Mouse (Mus musculus) heart, adult 2 months (tissue): ENCODE measurements around the gene Tmem204. TPM values are rescaled to one million over a fixed set of nuclear protein-coding genes. Genes with fewer than 3 reads are reported as not detected.

Experiments
- DNase-seq, 2 experiments: peaks; one replicate each; pipeline ENCODE4 v3.0.0; 2021
- H3K27ac ChIP-seq: fragments of 200-600 bp; 2 replicates; pipeline ENCODE4 v1.8.1; 2022
- H3K27me3 ChIP-seq: fragments of 200-500 bp; 2 replicates; pipeline ENCODE4 v1.6.1; 2012; ENCODE audit warnings: mild to moderate bottlenecking, low read length, inconsistent platforms, mixed read lengths; ENCODE audit not compliant: control insufficient read depth, insufficient read depth
- H3K36me3 ChIP-seq: fragments of 200-500 bp; 2 replicates; pipeline ENCODE4 v1.6.1; 2012; ENCODE audit warnings: low read length, inconsistent platforms; ENCODE audit not compliant: control insufficient read depth, insufficient read depth
- H3K4me1 ChIP-seq: fragments of 200-500 bp; 2 replicates; pipeline ENCODE4 v1.6.1; 2011; ENCODE audit warnings: low read length; ENCODE audit not compliant: control insufficient read depth, insufficient read depth
- H3K4me3 ChIP-seq: fragments of 200-600 bp; 2 replicates; pipeline ENCODE4 v1.8.1; 2022
- H3K79me2 ChIP-seq: fragments of 200-500 bp; replicated peaks from 2 replicates; pipeline ENCODE4 v1.6.1; 2012; ENCODE audit warnings: mild to moderate bottlenecking, inconsistent platforms, low read length, moderate library complexity, mixed read lengths; ENCODE audit not compliant: control insufficient read depth, insufficient read depth
- H3K9ac ChIP-seq: fragments of 200-500 bp; 2 replicates; pipeline ENCODE4 v1.6.1; 2012; ENCODE audit warnings: low read depth, mild to moderate bottlenecking, control low read depth, inconsistent platforms, low read length, mixed read lengths
- CTCF ChIP-seq: fragments of 200-600 bp; IDR thresholded peaks from 2 replicates; pipeline ENCODE4 v1.8.1; 2022; ENCODE audit warnings: antibody characterized with exemption, mild to moderate bottlenecking, moderate library complexity
- EP300 ChIP-seq: fragments of 200-500 bp; IDR thresholded peaks from 2 replicates; pipeline ENCODE4 v1.6.1; 2011; ENCODE audit warnings: low read depth, low read length, control low read depth; ENCODE audit not compliant: insufficient read depth
- POLR2A ChIP-seq: fragments of 200-500 bp; IDR thresholded peaks from 2 replicates; pipeline ENCODE4 v1.6.1; 2011; ENCODE audit warnings: mild to moderate bottlenecking, low read depth, low read length, control low read depth; ENCODE audit not compliant: insufficient read depth
- WGBS: fragments of 180-500 bp; shearing (Covaris S2); methylation state at CpG from one replicate; pipeline ENCODE4 v1.1.7; 2018; 5-methylcytosine and 5-hydroxymethylcytosine counted together
- intact Hi-C: fragments of 180-260 bp; cut with DNase I; formaldehyde crosslinking; loops from one replicate; pipeline ENCODE4 v1.15.1; 2025
- polyA plus RNA-seq: library from polyadenylated mRNA; depleted of rRNA; stranded (reverse); fragments of >200 nt; gene quantifications from 2 replicates; pipeline ENCODE4 v1.2.3, GENCODE M21; 2012
- total RNA-seq, 2 experiments: library from RNA; stranded (reverse); gene quantifications; 2 replicates each; pipeline ENCODE4 v1.2.3; 2021

Gene Tmem204
- total and polyA plus RNA-seq, 3 experiments: 40.0 to 77.3 (median 45.1) TPM

- DNase-seq: peak in 1 of 2 experiments; percentile 58
- no peak for TF ChIP-seq POLR2A
- TF ChIP-seq CTCF: peak; percentile 32
- H3K27ac ChIP-seq: peak overlapping the region; percentile 96
- H3K9ac ChIP-seq: peak overlapping the region; percentile 14
- peaks cover 37% of the 10 kb centered on the region for H3K36me3 ChIP-seq
- H3K27me3 ChIP-seq: no peaks in the 10 kb centered on the region
- H3K79me2 ChIP-seq: no peaks in the 10 kb centered on the region
- peaks cover 43% of the 10 kb centered on the region for H3K4me1 ChIP-seq
- peak overlapping the region; percentile 4 for H3K4me3 ChIP-seq
- intact Hi-C loops: loop anchor here (1.0 to 5.0 kb wide), 3 partner anchors 15 to 47 kb away; partner anchors contain the start of genes Cramp1l and Ift140
- WGBS: 16% methylated on average over 12 of the region's 12 CpGs
Observed at GRCm38 (mm10) chr17:25063872-25064271, 19.5 kb downstream of the Tmem204 start.

DNA sequence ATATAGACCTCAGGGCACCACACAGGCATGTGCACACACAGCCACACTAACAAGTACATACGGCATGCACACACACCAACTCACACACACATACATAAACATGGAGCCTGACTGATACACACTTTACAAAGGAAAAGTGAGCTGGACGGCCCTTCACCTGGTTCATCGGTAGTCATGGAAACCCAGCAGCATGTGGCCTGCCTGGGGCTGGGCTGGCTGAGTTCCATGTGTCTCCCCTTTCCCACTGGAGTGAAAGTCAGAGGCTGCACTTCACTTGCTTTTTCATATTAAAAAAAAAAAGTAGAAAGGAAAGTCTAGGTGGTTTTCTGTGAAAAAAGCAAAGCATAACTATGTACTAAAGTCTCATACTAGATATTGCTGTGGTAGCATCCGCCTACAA, 20.1 kb downstream of the Tmem204 start:
- Histone ChIP-seq H3K27me3 (no peaks in the 10 kb centered on the region), H3K79me2 (no peaks in the 10 kb centered on the region), H3K36me3 (peaks cover 33% of the 10 kb centered on the region), H3K9ac (no peak overlapping the region), H3K4me3 (no peak overlapping the region; the same call in 1 of the 2 replicates), H3K4me1 (peaks cover 40% of the 10 kb centered on the region), H3K27ac (peak overlapping the region; percentile 96)
- intact Hi-C loops: loop anchor here (2.0 to 5.0 kb wide), 2 partner anchors 14 to 46 kb away; partner anchors contain the start of genes Cramp1l and Ift140
- no peak for TF ChIP-seq EP300
- 76% methylated on average over 4 of the region's 4 CpGs for WGBS
- no peak for DNase-seq

GRCm38 (mm10) chr17:25057041-25057440, 26.4 kb downstream of the Tmem204 start:
- no peak for DNase-seq
- intact Hi-C loops: no loop called here
- TF ChIP-seq CTCF: peak; percentile 50
- TF ChIP-seq EP300: no peak
- no peak for TF ChIP-seq POLR2A
- H3K4me1 ChIP-seq: peaks cover 8% of the 10 kb centered on the region
- no peaks in the 10 kb centered on the region; the same call in 1 of the 2 replicates for H3K36me3 ChIP-seq
- no peak overlapping the region for H3K9ac ChIP-seq
- no peak overlapping the region for H3K27ac ChIP-seq
- WGBS: 77% methylated on average over 6 of the region's 6 CpGs
- no peak overlapping the region for H3K4me3 ChIP-seq
- H3K79me2 ChIP-seq: no peaks in the 10 kb centered on the region
- no peaks in the 10 kb centered on the region for H3K27me3 ChIP-seq

GRCm38 (mm10) chr17:25053274-25053673, 30.1 kb downstream of the Tmem204 start:
- intact Hi-C loops: no loop called here
- Histone ChIP-seq H3K4me3 (no peak overlapping the region), H3K27ac (no peak overlapping the region), H3K36me3 (no peaks in the 10 kb centered on the region; the same call in 1 of the 2 replicates), H3K9ac (no peak overlapping the region), H3K4me1 (no peaks in the 10 kb centered on the region), H3K27me3 (no peaks in the 10 kb centered on the region), H3K79me2 (no peaks in the 10 kb centered on the region)
- no peak for DNase-seq
- no peak for TF ChIP-seq POLR2A
- TF ChIP-seq CTCF: no peak
- no peak for TF ChIP-seq EP300
- WGBS: 79% methylated on average over 9 of the region's 9 CpGs

DNA sequence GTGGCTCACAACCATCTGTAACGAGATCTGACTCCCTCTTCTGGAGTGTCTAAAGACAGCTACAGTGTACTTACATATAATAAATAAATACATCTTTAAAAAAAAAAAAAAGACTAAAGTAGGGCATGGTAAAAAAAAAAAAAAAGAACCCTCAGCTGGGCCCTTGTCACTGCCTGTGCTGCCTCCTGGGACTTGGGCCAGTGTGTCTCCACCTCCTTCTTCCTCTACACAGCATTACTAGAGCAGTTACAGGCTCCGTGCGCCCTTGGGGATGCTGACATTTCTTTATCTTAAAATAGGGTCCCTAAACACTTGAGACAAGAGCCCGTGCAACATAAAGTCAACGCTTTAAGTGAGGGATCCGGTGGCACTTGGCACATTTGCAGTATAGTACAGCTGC, 36.2 kb downstream of the Tmem204 start:
- H3K4me1 ChIP-seq: peaks cover 5% of the 10 kb centered on the region
- DNase-seq: no peak
- H3K36me3 ChIP-seq: no peaks in the 10 kb centered on the region
- H3K79me2 ChIP-seq: no peaks in the 10 kb centered on the region
- H3K9ac ChIP-seq: no peak overlapping the region
- H3K27ac ChIP-seq: no peak overlapping the region
- 54% methylated on average over 6 of the region's 6 CpGs for WGBS
- H3K4me3 ChIP-seq: no peak overlapping the region
- intact Hi-C loops: no loop called here
- no peaks in the 10 kb centered on the region for H3K27me3 ChIP-seq
- TF ChIP-seq EP300: no peak
- TF ChIP-seq CTCF: no peak
- TF ChIP-seq POLR2A: no peak

GRCm38 (mm10) chr17:25045281-25045680, 38.1 kb downstream of the Tmem204 start:
- WGBS: 69% methylated on average over 4 of the region's 4 CpGs
- intact Hi-C loops: no loop called here
- Histone ChIP-seq H3K27ac (peak overlapping the region; percentile 18), H3K9ac (no peak overlapping the region), H3K27me3 (no peaks in the 10 kb centered on the region), H3K36me3 (no peaks in the 10 kb centered on the region), H3K4me3 (no peak overlapping the region), H3K79me2 (no peaks in the 10 kb centered on the region), H3K4me1 (peaks cover 5% of the 10 kb centered on the region)
- DNase-seq: no peak
- no peak for TF ChIP-seq CTCF
